Mouse (Mus musculus) limb, embryonic 14.5 days (tissue): ENCODE measurements around the gene Prkn. TPM values are rescaled to one million over a fixed set of nuclear protein-coding genes. Genes with fewer than 3 reads are reported as not detected.

ENCODE experiments used
- ATAC-seq: fragments of 200-750 bp; cut with Nextera tagmentation; 2 replicates; pipeline ENCODE4 v1.8.0; 2017; ENCODE audit warnings: low read depth, moderate number of reproducible peaks, moderate TSS enrichment; ENCODE audit not compliant: low FRiP score
- DNase-seq: peaks from one replicate; pipeline ENCODE4 v3.0.0-alpha.2; 2015; ENCODE audit warnings: low spot score
- H3K27ac ChIP-seq: fragments of 300-500 bp; sonication (generic); replicated peaks from 2 replicates; pipeline ENCODE4 v1.5.1; 2014; ENCODE audit warnings: low read depth, mild to moderate bottlenecking, low read length, moderate library complexity, mixed read lengths
- H3K27me3 ChIP-seq: fragments of 300-500 bp; sonication (generic); 2 replicates; pipeline ENCODE4 v1.6.1; 2014; ENCODE audit warnings: low read length, mixed read lengths; ENCODE audit not compliant: control insufficient read depth, insufficient read depth
- H3K36me3 ChIP-seq: fragments of 300-500 bp; sonication (generic); 2 replicates; pipeline ENCODE4 v1.6.1; 2014; ENCODE audit warnings: mild to moderate bottlenecking, low read length, moderate library complexity, mixed read lengths; ENCODE audit not compliant: control insufficient read depth, insufficient read depth
- H3K4me1 ChIP-seq: fragments of 300-500 bp; sonication (generic); 2 replicates; pipeline ENCODE4 v1.6.1; 2014; ENCODE audit warnings: antibody characterized with exemption, low read length, mixed read lengths; ENCODE audit not compliant: control insufficient read depth, insufficient read depth
- H3K4me2 ChIP-seq: fragments of 300-500 bp; sonication (generic); replicated peaks from 2 replicates; pipeline ENCODE4 v1.6.1; 2014; ENCODE audit warnings: low read depth, mild to moderate bottlenecking, low read length, moderate library complexity; ENCODE audit not compliant: severe bottlenecking
- H3K4me3 ChIP-seq: fragments of 300-500 bp; sonication (generic); replicated peaks from 2 replicates; pipeline ENCODE4 v1.5.1; 2014; ENCODE audit warnings: low read length
- H3K9ac ChIP-seq: fragments of 300-500 bp; sonication (generic); 2 replicates; pipeline ENCODE4 v1.6.1; 2014; ENCODE audit warnings: mild to moderate bottlenecking, low read depth, low read length, moderate library complexity; ENCODE audit not compliant: severe bottlenecking
- H3K9me3 ChIP-seq: fragments of 300-500 bp; sonication (generic); 2 replicates; pipeline ENCODE4 v1.6.1; 2016; ENCODE audit warnings: low read length; ENCODE audit not compliant: control insufficient read depth
- POLR2A ChIP-seq: fragments of 200-500 bp; IDR thresholded peaks from 2 replicates; pipeline ENCODE4 v1.8.0; 2012; ENCODE audit warnings: inconsistent platforms, mild to moderate bottlenecking, moderate library complexity, borderline replicate concordance; ENCODE audit not compliant: insufficient read depth, insufficient read length; ENCODE audit errors: extremely low read depth
- WGBS: fragments of 180-500 bp; shearing (Covaris S2); extraction: QIAGEN DNeasy Blood & Tissue Kit; methylation state at CpG from one replicate; pipeline ENCODE4 v1.1.7; 2014; 5-methylcytosine and 5-hydroxymethylcytosine counted together
- polyA plus RNA-seq, 2 experiments: library from polyadenylated mRNA; depleted of rRNA in 1 of 2; stranded (reverse) in 1 of 2; unstranded in 1 of 2; fragments of >200 nt; fragmentation: Nextera tagmentation in 1 of 2; extraction: Ambion mirVana in 1 of 2; gene quantifications; 2 replicates each; pipeline versions ENCODE4 v1.2.1 to v1.2.3; 2012 to 2014

The Prkn gene
- polyA plus RNA-seq, 2 experiments: 2.3 to 2.7 TPM

DNA sequence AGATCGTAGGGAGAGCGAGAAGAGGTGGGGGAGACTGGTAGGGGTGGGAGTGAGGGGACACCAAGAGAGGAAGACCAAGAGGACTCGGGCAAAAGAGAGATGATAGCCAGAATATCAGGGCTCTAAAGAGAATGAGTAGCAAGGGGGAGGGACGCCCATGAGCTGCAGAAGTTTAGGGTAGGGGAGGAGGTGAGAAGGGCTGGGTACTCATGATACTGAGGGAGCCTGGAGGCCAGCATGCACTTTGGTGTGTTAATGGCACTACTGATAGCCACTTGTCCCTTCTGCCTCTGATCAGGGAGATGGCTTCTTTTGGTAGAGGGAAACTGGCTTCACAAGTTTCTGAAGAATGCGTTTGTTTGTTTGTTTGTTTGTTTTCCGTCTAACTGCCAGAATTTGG is 1264.5 kb downstream of the Prkn start:
- no peak for ATAC-seq
- H3K9me3 ChIP-seq: no peaks in the 10 kb centered on the region
- H3K27me3 ChIP-seq: no peaks in the 10 kb centered on the region
- no peak for TF ChIP-seq POLR2A
- H3K27ac ChIP-seq: no peak overlapping the region
- WGBS: 87% methylated on average over 6 of the region's 6 CpGs
- H3K4me1 ChIP-seq: no peaks in the 10 kb centered on the region
- H3K4me3 ChIP-seq: no peak overlapping the region
- no peak overlapping the region for H3K4me2 ChIP-seq
- no peak overlapping the region for H3K9ac ChIP-seq
- DNase-seq: no peak
- no peaks in the 10 kb centered on the region for H3K36me3 ChIP-seq

DNA sequence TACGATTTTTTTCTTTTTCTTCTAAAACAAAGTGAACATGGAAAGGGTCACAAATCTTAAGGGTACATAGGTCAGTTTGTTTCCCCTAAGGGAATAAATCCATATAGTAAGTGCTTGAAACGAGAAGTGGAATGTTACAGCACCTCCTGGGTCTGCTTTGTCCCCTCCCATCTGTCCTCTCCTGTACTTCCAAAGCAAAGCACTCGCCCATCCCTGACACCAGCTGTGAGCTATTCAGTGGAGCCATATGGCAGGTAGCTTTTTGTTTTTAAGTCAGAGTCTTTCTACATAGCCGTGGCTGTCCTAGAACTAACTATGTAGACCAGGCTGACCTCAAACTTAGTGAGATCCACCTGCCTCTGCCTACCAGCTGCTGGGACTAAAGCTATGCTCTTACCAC is 1266.1 kb downstream of the Prkn start:
- Histone ChIP-seq H3K4me2 (no peak overlapping the region), H3K36me3 (no peaks in the 10 kb centered on the region), H3K9me3 (no peaks in the 10 kb centered on the region), H3K27me3 (no peaks in the 10 kb centered on the region), H3K4me1 (no peaks in the 10 kb centered on the region), H3K9ac (no peak overlapping the region), H3K4me3 (no peak overlapping the region), H3K27ac (no peak overlapping the region)
- TF ChIP-seq POLR2A: no peak
- ATAC-seq: no peak
- 48% methylated on average over 4 of the region's 4 CpGs for WGBS
- no peak for DNase-seq

Other genes starting within 250 kb of the Prkn start
- 0.78 and 0.99 TPM in 2 replicates for gene Pacrg, start 73 bp upstream of the Prkn start, polyA plus RNA-seq (2012; rRNA removed)
- 1.3 and 1.7 TPM in 2 replicates for gene Pacrg, start 73 bp upstream of the Prkn start, polyA plus RNA-seq (2014; fragmentation: Nextera tagmentation; extraction: Ambion mirVana)